Mouse (Mus musculus) ES-E14 (cell line): ENCODE data around the gene Wdr70.
A peak's percentile ranks its signal among the peaks of the same experiment; 100 is the strongest.

Experiments
- CHD2 ChIP-seq: IDR thresholded peaks from 2 replicates; pipeline ENCODE4 v1.6.1; 2014; ENCODE audit warnings: mild to moderate bottlenecking, low read depth, low read length, inconsistent platforms
- HCFC1 ChIP-seq: IDR thresholded peaks from 2 replicates; pipeline ENCODE4 v1.6.1; 2012; ENCODE audit warnings: low read length, inconsistent platforms, borderline replicate concordance; ENCODE audit not compliant: insufficient read depth
- MAFK ChIP-seq: IDR thresholded peaks from 2 replicates; pipeline ENCODE4 v1.6.1; 2014; ENCODE audit warnings: mild to moderate bottlenecking, low read depth, low read length, inconsistent platforms; ENCODE audit not compliant: insufficient read depth
- ZNF384 ChIP-seq: IDR thresholded peaks from 2 replicates; pipeline ENCODE4 v1.6.1; 2012; ENCODE audit warnings: low read depth, low read length, inconsistent platforms

- peak; percentile 78; the same call in 1 of the 2 replicates for TF ChIP-seq HCFC1
- TF ChIP-seq MAFK, result no peak
- TF ChIP-seq ZNF384, result no peak
- TF ChIP-seq CHD2, result no peak
Observed at GRCm38 (mm10) chr15:8108966-8109743, 10.1 kb upstream of the Wdr70 start, which contains the start of gene Nup155.
